Mouse (Mus musculus): ENCODE results near the gene Nr4a2.

DNA sequence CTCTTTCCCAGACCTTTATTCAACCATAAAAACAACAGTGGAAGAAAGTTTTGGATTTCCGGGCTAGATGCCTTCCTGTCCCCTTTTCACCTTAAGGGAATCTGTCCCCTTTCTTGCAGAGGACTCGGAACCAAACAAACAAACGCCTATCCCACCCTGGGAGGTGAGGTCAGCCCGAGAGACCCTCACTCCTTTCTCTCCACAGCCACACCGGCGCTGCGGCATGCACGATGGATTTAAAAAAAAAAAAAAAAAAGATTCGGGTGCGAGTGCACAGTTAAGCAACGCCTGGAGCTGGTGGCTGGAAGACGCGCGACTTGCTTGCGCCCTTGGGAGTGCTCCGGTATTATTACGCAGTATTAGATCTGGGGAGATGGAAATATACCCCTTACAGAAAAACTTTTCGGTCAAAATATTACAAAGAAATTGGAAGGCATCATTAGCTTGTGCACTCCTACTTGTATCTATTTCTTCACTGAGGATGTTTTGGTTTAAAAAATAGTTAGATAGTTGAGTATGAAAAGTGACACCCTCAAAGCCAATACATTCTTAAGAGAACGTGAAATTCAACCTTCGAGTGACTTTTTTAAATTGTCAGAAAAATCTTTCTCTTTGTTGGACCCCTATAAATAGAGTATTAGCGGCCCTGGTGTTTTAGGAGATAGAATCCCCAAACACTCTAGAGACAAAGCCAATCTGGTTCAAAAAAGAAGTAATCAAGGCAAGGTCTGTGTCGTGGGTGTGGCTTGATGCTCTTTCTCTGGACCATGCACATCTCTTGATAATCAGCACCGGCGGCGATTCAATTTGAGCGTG lies 19.8 kb downstream of the Nr4a2 start:
- TF ChIP-seq CTCF (IDR thresholded peaks at IDR 0.05; ENCODE audit: borderline replicate concordance, insufficient read depth, low read length) (no peak), POLR2A (IDR thresholded peaks at IDR 0.05; ENCODE audit: low read depth, low read length) (no peak)

Data from embryonic fibroblast, embryonic 13.5 days (primary cell).